Mouse (Mus musculus) liver, adult 2 months (tissue): ENCODE data around the gene Apbb2.

Source experiments
- CTCF ChIP-seq: fragments of 200-500 bp; IDR thresholded peaks from 2 replicates; pipeline ENCODE4 v1.5.1; 2011; ENCODE audit warnings: low read depth, low read length, control low read depth
- POLR2A ChIP-seq: fragments of 200-500 bp; IDR thresholded peaks from 2 replicates; pipeline ENCODE4 v1.6.1; 2011; ENCODE audit warnings: low read length, control low read depth; ENCODE audit not compliant: insufficient read depth; ENCODE audit errors: extremely low read depth

DNA sequence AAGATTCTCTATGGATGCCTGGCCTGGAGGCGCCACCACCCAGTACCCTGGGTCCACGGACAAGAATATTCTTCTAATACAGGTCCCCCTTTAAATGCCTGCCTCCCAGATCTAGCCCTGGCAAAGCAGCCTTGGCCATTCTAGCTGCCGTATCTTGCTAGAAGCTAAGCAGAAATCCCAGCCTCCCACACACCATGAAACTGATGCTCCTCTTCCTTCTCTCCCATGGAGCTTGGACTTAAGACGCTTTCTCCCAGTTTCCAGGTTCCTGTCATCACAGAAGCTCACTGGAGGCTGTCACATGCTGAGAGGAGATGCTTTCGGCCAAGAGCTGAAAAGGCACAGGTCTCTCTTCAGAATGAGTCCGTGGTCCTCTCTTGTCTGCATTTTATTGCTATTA is 213.3 kb downstream of the Apbb2 start:
- TF ChIP-seq CTCF: no peak
- no peak for TF ChIP-seq POLR2A
